Mouse (Mus musculus) thymus, postnatal 10 days (tissue): Measurements from ENCODE around the gene Myt1l.

Source experiments
- DNase-seq, 2 experiments: peaks; one replicate each; pipeline ENCODE4 v3.0.0; 2021; ENCODE audit warnings: low spot score in 2 of 2

Gene Myt1l

DNA sequence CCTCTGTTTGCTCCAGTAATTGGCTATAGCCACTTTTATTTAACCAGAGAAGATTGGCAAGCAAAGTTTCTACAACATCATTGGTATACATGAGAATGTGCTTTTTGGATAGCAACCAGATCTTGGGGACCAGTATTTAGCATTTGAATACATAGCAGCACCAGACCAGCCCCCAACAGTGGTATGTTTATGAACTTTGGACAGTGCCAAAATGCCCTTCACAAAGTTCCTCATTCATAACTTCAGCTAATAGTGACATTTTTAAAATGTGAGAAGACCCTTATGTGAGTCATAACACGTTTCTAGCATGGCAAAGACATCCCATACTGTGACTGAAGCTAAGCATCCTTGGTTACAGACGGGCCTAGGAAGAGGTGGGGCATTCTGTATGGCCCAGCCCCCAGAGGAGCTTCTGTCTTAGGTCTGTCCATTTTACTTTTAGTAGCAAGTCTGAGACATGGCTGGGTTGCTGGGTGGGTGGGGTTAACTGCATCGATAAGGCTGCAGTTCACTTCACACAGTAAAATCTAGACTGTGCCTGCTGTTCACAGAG, 369.4 kb downstream of the Myt1l start:
- DNase-seq, result no peak

DNA sequence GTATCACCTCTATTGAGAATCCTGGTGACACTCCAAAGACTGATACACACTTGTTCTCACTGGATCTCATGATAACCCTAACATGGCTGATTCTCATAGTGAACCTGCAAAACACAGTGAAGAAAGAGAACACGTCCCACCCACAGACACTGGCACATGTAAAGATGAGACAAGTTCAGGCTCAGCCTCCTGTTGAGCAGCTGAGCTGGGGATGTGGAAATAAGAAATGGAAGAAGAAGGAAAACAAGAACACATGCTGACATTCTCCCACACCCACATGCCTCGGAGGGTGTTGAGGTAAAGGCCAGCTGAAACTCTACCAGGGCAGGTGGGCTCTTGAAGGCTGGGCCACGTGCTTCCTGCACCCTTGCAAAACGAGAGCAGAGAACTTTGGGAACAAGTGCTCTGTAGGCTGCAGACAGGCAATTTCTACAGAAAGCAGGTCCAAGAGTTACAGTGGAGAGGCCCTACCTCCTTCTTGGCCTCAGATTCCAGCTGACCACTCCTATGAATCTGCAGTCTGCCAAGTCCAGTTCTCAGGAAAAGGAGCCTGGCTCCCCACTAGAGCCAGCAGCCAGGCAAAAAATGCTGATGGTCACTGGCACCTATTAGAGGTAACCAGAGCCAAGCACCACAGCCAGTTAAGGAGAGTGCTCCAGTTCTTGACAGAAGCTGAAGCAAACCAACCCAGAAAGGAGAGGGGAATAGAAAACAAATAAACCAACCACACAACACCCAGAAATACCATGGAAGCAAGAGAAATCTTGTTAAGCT, 376.1 kb downstream of the Myt1l start:
- DNase-seq, result no peak

DNA sequence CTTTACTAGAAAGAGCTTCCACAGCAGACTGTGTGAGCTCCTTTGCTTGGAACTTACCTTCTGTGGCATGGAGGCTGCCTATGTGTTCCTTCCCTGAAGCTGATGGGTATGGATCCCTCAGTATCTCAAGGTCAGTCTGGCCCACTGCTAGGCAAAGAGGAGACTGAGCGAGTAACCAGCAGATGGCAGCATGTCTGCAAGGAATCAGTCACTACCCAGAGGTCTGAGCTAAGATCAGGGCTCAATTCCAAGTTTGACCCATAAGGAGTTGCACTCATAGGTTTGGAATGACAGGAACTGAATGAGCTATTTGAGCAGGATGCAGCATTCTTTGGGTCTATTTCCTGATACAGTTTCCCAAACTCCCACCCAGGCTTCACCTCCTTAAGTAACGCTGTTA, 378.9 kb downstream of the Myt1l start:
- DNase-seq, result no peak

DNA sequence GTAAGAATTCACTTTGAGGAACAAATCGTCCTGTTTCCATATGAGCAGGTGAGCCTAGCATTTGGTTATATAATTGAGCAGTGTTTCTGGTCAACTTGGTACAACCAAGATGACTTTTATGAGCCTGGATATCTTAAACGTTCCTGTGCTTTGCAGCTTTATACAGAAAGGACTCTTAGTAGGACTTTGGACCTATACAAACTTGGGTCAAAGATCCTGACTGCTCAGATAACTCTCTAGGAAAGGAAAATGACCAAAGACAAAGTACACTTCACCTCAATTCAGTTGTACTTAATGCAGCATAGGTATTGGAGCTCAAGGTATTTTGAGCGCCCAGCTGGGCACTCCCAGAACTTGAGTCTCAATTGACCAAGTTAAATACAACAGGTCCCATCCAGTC, 388.0 kb downstream of the Myt1l start:
- DNase-seq, result no peak

DNA sequence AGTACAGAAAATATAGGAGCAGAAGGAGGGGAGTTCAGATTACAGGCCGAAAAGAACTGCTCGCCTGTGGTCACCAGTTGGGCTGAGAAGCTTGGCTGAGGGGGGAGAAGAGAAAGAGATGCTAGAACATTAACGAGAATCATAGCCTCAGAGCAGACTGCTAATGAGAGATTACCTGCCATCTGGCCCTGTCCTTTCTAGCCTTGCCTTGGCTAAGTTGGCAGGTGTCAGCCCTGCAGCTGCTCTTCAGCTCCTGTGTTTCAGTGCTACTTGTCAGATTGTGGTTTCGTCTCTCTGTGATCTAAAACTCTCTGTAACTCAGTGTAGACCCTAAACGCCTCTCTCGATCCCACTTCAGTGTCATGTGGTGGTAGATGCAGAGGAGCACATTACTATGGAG, 388.6 kb downstream of the Myt1l start:
- DNase-seq, result no peak

DNA sequence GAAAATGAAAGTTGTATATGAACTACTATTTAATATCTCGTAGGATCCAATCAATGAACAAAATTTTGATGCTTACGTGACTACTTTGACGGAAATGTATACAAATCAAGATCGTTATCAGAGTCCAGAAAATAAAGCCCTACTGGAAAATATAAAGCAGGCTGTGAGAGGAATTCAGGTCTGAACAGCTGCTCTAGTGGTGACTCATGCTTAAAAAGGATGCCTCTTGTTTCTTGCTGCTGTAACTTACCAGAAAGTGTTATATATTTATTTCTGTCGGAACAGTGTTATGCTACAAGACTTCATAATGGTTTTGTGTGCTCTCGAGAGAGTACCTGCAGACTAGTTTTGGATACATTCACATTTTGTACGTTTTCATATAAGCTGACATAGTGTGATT, 392.1 kb downstream of the Myt1l start:
- DNase-seq, result no peak

DNA sequence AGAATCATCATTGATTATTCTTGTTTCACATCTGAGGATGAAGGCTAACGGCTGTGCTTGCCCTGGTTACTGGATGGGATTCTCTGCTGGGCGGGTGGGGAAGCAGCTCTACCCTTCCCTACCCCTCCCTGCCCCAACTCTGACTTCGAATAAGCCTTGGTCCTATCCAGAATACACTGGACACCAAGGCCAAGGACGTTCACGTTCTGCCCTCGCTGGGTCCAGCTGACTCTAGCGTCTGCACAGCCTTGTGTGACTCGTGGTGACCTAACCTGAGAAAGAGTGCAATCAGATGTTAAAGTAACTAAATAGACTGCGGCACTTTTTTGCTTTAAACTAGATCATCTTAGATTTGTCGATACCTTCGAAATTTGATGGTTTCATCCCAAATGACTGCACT, 393.3 kb downstream of the Myt1l start:
- DNase-seq, result no peak

DNA sequence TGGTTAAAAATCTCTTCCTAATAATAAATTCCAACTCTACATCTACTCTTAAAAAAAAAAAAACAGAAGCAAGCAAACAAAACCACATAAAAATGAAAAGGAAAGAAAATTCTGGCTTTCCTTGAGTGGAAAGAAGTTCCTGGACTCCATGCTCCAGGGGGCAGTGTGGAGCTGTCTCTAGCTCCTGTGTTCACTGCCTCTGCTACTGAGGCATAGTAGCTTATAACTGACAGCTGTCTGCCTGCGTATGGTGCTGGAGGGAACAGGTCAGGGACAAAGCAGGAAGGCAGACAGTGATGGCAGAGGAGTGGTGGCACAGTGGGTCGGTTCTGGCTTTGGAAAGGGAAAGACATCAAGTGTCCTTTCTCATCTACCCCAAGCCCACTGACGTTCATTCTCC, 398.7 kb downstream of the Myt1l start:
- peak in 1 of 2 experiments; percentile 11 for DNase-seq

DNA sequence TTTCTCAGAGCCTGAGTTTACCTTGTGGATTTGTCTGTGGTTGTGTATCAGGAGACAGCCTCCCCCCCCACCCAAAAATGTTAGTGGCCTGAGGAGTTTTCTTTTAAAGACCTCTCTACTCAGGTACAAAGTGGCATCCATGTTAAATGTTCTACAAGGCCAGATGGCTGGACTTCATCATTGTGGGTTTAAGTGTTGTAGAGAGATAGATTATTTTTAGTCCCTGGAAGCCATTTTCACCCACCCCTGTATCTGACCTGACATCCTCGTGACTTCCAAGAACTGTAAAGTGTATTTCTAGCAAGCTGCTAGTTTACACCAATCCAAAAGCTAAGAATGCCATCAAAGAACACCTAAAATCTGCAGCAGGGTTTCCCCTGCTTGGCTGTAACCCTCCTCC, 402.4 kb downstream of the Myt1l start:
- DNase-seq, result no peak

DNA sequence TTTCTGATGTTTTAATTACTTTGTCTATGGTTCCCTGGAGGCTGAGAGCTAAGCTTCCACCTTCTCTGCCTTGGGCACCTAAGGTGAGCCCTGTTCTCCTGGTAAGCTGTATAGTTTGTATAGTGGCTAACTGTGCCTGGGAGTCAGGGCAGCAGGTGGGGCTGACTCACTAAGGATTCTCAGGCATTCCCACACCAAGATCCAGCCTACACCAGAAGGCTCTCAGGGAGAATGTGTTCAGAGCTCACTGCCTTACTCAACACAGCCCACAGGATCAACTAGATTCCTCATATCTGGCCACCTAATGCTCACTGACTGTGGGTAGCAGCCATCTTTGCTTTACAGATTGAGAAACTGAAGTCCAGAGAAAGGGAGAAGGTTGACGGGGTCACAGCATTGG, 404.8 kb downstream of the Myt1l start:
- no peak for DNase-seq

DNA sequence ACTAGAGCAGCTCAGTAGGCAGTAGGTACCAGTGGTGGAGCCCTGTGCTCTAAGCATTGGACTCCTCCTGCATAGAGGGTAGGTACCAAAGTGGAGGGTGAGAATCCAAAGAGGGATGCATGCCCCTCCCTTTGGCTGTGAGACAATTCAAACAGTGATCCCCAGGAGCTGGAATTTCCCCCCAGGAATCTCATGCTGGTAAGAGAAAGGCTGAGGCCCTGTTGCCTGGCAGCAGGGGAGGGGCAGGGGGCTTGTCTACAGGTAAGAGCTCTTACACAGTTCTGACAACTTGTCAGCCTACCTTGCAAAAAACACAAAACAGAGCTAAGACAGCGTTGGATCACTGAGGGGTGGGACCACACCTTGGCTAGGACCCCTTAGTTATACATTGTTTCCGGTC, 405.3 kb downstream of the Myt1l start:
- no peak for DNase-seq

DNA sequence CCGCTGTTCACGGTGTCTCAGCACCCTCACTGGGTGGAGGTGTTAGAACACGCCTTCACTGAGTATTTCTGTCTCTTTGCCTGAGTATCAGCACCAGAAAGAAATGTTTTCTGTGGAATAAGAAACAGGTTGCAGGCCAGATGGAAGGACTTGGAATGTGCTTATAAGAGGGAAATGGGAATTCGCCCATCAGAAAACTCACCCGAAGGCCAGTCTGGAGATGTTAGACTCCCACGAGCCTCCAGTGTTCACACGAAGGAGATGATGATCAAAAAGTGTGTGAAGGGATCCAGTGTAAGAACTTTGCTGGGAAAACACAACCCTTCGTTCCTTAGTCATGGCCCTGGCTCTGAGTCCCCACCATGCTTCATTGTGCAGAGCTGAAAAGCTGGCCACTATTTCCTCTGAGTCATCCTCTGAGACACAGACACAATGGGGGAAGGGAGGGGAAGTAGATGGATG, 406.0 kb downstream of the Myt1l start:
- no peak for DNase-seq

DNA sequence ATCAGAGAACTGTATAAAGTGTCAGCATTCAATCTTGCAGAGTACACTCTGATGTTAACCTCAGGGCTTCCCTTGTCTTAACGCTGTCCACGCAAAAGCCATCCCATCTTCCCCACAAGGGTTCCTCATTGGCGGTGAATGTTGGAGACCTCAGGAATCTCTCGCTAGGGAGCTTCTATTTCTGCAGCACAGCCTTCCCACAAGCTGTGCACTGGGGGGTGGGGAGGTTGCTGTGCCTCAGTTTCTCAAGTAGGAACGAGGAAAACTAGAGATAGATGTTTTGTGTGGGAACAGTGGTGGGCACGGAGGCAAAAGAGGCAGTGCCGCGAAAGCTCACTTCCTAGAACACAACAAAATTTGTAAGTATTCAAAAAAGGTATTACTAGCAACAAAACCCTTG, 409.1 kb downstream of the Myt1l start, which contains the start of gene Pxdn:
Gene Pxdn, plus strand, starts transcription at position 301 of the 400 bp plus-strand sequence.
- no peak for DNase-seq

DNA sequence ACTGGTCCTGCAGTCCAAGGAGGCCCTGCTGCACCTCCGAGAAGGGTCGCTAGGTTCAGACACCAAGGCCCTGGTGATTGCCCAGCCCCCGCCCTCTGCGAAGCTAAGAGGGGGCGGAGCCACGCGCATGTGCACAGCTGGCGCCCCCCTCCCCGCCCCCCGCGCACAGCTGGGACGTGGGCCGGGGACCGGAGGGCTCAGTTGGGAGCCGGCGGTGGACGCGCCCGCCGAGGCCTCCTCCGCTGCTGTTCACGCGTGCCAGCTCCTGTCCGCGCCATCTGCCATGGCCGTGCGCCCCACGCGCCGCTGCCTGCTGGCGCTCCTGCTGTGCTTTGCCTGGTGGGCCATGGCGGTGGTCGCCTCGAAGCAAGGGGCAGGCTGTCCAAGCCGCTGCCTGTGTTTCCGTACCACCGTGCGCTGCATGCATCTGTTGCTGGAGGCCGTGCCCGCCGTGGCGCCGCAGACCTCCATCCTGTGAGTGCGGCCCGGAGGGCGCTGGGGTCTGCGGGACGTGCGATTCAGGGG, 409.7 kb downstream of the Myt1l start:
- no peak for DNase-seq

DNA sequence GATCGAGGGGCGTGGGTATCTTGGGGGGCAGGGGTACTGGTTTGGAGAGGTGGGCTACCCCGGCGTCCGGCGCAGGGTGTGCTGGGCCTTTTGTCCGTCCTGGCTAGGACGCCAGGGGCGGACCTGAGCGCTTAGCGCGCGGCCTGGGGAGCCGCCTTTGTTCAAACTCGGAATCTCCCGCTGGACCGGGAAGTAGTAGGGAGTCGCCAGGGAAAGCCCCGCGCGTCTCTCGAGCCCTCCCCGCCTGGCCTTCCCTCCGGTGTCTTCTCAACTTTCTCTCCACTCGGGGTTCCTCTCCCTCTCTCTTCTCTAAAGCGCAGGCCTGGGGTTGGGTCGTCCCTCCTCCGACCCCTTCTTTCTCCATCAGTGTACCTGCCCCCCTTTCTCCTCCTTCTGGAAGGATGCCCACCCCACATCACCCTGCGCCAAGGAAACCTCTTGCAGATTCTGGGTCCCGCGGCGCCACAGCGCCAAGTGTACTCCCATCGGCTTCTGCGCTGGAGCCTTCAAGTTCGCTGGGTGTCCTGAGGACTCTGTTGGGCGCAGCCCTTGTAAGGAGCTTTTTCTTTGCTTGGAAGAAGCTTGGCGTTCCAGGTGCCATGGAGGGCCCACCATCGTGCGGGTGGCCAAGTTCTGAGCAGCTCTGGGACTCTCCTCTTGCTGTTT, 410.3 kb downstream of the Myt1l start:
- DNase-seq, result no peak

DNA sequence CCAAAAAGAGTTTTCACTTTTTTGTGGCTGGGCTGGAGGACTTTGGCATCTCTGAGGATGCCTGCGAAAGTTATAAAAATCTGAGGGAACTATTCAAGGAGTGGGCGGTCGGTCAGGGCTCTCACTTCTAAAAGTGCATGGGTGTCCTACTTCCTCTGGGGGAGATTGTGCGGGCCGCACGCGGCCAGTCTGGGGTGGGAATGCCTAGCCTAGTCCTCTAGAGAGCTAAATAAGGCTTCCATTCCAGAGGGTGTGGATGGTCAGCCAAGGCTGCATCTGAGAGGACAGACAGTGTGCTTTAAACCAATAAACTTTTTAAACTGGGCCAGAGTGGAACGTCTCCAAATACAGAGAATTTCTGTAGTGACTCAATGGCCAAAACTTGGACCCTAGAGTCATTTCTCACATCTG, 411.1 kb downstream of the Myt1l start:
- no peak for DNase-seq

DNA sequence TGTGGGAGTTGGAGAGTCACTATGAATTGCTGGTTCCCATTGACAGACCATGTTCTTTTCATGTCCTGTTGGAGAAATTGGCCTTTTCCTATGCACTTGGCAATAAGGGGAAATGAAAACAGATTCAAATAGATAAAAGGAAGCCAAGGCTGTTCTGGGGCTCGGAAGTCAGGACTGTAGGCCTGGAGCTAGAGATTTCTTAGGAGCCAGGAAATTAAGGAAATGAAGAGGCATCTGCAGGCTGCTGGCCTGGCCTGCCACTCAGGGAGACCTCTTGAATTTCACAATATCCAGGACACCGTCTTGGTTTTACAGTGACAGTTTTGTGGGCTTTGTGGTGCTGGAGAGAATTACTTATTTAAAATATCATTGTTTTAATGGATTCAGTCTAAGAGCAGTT, 414.3 kb downstream of the Myt1l start:
- no peak for DNase-seq

DNA sequence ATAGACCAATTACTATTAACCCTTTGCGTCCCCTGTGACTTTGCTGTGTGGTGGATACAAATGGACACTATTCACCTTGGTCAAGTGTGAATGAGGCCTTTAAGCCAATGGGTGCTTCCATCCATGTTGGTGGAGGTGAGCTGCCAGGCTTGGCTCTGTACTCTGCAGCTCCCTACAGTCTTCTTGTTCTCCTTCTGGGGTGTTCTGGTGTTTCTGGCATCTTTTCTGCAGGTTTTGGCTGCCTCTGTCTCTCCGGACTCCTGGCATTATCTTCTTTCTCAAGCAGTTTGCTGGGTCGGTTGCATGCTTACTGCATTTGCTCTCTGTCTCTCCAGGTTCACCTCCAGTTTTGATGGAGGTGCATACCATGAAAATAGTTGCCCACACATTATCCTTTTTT, 416.5 kb downstream of the Myt1l start:
- DNase-seq, result no peak

DNA sequence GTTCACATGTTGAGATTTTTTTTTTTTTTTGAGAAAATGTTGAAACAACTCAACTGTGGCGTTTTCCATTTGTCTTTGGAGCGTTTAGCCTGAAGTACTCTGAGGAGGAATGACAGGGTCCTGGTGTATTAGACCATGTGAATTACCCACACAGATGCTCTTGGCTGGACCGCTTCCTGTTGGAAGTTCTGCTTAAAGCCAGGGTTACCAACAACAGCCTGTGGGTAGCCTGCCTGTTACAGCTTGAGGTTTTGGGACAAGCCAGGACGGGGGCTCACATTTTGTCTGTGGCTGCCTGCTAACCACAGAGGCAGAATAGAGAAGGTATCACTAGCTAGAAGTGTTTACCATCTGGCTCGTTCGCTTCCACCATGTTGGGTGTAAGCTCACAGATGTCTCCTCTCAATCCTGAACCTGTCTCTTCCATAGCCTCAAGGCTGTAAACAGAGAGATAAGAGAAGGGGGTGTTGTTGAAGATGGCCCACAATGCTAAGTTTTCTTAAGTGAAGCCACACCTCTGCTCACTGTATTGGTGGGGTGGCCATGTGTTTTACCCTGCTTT, 417.1 kb downstream of the Myt1l start:
- no peak for DNase-seq

DNA sequence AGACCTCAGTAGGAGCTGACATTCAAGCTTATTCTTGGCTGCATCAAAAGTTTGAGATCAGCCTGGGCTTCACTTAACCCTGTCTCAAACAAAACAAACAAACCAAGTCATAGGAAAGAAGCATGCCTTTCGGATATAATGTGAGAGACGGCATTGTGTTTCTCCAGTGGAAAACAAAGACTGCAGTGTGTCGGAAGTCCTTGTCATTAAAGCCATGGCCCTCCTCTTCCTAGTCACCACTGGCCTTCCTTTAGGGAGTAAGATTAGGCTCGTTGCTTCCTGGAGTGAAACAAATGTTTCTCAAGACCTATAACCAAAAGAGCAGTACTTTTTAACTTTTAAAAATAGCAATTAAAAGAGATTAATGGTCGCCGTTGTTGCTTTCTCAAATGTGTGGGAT, 422.9 kb downstream of the Myt1l start:
- no peak for DNase-seq

DNA sequence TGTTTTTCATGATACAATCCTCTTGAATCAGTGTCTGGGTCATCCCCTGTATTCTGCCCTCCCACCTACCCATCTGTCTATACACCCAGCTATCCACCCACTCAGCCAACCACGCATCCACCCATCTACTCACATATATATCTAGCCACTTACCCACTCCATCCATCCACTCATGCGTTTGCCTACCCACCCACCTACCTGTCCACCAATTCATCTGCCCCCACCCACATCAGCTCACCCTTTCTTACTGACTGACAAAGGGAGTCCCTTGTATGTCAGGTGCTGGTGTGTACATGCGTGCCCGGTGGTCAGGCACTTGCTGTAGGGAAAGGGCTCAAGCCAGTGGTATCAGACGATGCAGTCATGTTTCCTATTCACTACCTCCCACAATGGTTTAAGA, 423.3 kb downstream of the Myt1l start:
- no peak for DNase-seq

DNA sequence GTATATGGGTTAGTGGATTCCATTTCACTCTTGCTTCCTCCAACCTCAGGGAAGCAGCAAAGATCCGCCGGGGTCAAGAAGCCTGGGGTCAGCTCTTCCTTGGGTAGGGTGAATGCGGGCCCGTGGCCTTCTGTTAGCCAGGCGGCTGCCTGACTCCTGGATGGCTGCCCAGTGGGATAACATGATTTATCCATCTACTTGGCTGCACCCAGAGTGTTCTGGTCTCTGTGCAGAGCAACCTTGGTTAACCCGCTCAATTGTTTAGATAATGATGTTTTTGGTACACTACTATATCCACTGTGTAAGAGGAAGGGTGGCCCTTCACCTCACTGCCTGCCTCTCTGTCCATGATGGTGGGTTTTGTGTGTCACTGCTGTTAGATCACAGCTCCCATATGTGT, 423.9 kb downstream of the Myt1l start:
- no peak for DNase-seq

DNA sequence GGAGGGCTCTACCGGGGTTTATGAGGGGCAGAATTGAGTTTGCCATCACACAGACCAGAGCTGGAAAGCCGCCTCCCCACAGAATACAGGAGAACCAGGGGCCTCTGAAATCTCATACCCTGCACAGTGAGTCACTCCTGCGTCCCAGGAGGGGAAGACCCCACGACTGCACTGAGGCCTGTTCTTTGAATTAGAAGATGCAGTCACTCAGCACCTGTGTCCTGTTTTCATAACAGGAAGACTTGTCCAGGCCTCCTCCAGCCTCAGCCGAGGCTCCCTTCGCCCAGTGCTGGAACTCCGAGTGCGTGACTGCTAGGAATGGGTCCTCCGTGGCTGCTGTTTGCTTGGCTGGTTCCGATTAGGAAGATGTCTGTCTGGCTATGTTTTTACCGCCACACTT, 425.8 kb downstream of the Myt1l start:
- no peak for DNase-seq
